Mouse (Mus musculus): ENCODE results near the gene Aqp6. TPM values are rescaled to one million over a fixed set of nuclear protein-coding genes. Genes with fewer than 3 reads are reported as not detected.

The Aqp6 gene
- polyA plus RNA-seq, 1 experiment from 2014 or later, result not detected

GRCm38 (mm10) chr15:99615246-99615645 lies 14.0 kb downstream of the Aqp6 start:
- DNase-seq (ENCODE audit: low spot score), result no peak
- no peak overlapping the region for H3K9ac ChIP-seq (ENCODE audit: low read depth, low read length)

GRCm38 (mm10) chr15:99618595-99618994 lies 17.4 kb downstream of the Aqp6 start:
- H3K27ac ChIP-seq (ENCODE audit: low read depth, low read length), result no peak overlapping the region
- no peak overlapping the region for H3K9ac ChIP-seq (ENCODE audit: low read depth, low read length)
- WGBS, result 90% methylated on average over 3 of the region's 3 CpGs
- ATAC-seq (replicated peaks; ENCODE audit: low FRiP score) (no peak), DNase-seq (ENCODE audit: low spot score) (no peak)
- no peak overlapping the region for H3K4me3 ChIP-seq (ENCODE audit: low read depth, low read length)
- no peaks in the 10 kb centered on the region for H3K9me3 ChIP-seq (ENCODE audit: control insufficient read depth, low read length)
- H3K27me3 ChIP-seq (replicated peaks; ENCODE audit: control insufficient read depth, insufficient read depth, low read length), result peaks cover 17% of the 10 kb centered on the region
- peaks cover 6% of the 10 kb centered on the region; the same call in 1 of the 2 replicates for H3K4me1 ChIP-seq (replicated peaks; ENCODE audit: control insufficient read depth, insufficient read depth, low read length)
- H3K4me2 ChIP-seq, result no peak overlapping the region
- H3K36me3 ChIP-seq (ENCODE audit: control insufficient read depth, insufficient read depth, low read length), result peaks cover 13% of the 10 kb centered on the region; the same call in 1 of the 2 replicates

More at GRCm38 (mm10) chr15:99615246-99615645, 14.0 kb downstream of the Aqp6 start:
- Histone ChIP-seq H3K4me3 (ENCODE audit: low read depth, low read length) (no peak overlapping the region), H3K4me1 (replicated peaks; ENCODE audit: control insufficient read depth, insufficient read depth, low read length) (peaks cover 6% of the 10 kb centered on the region; the same call in 1 of the 2 replicates), H3K27ac (ENCODE audit: low read depth, low read length) (peak overlapping the region; percentile 21; the same call in 1 of the 2 replicates), H3K4me2 (no peak overlapping the region), H3K9me3 (ENCODE audit: control insufficient read depth, low read length) (0 out of 2 replicates have a peak, but pooled peaks cover 2% of the 10 kb centered on the region), H3K36me3 (ENCODE audit: control insufficient read depth, insufficient read depth, low read length) (no peaks in the 10 kb centered on the region), H3K27me3 (replicated peaks; ENCODE audit: control insufficient read depth, insufficient read depth, low read length) (peaks cover 31% of the 10 kb centered on the region)
- no peak for ATAC-seq (replicated peaks; ENCODE audit: low FRiP score)
- 50% methylated on average over 9 of the region's 9 CpGs for WGBS

GRCm38 (mm10) chr15:99619821-99620220 lies 18.6 kb downstream of the Aqp6 start:
- peaks cover 5% of the 10 kb centered on the region for H3K27me3 ChIP-seq (replicated peaks; ENCODE audit: control insufficient read depth, insufficient read depth, low read length)
- peaks cover 13% of the 10 kb centered on the region; the same call in 1 of the 2 replicates for H3K36me3 ChIP-seq (ENCODE audit: control insufficient read depth, insufficient read depth, low read length)
- no peaks in the 10 kb centered on the region for H3K9me3 ChIP-seq (ENCODE audit: control insufficient read depth, low read length)
- no peak overlapping the region for H3K4me3 ChIP-seq (ENCODE audit: low read depth, low read length)
- no peak overlapping the region for H3K4me2 ChIP-seq
- peaks cover 6% of the 10 kb centered on the region; the same call in 1 of the 2 replicates for H3K4me1 ChIP-seq (replicated peaks; ENCODE audit: control insufficient read depth, insufficient read depth, low read length)
- WGBS, result 83% methylated on average over 4 of the region's 4 CpGs
- H3K9ac ChIP-seq (ENCODE audit: low read depth, low read length), result no peak overlapping the region
- no peak for ATAC-seq (replicated peaks; ENCODE audit: low FRiP score)
- H3K27ac ChIP-seq (ENCODE audit: low read depth, low read length), result no peak overlapping the region
- no peak for DNase-seq (ENCODE audit: low spot score)

DNA sequence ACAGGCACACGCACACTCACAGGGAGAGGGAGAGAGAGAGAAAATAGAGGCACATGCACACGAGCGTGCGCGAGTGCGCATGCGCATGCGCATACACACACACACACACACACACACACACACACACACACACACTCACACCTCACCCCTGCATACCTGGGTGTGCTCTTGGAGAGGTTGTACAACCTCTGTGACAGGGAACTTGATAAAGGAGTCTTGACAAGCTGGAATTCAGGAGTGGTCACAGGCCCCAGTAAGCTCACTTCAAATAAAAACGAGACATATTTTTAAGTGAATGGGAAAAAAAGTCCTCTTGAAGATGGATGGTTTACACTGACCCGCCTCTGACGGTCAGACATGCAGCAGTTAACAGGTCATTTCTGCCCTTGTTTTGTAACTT lies 20.9 kb downstream of the Aqp6 start:
- no peak overlapping the region for H3K4me3 ChIP-seq (ENCODE audit: low read depth, low read length)
- ATAC-seq (replicated peaks; ENCODE audit: low FRiP score), result no peak
- H3K27ac ChIP-seq (ENCODE audit: low read depth, low read length), result no peak overlapping the region
- no peaks in the 10 kb centered on the region for H3K27me3 ChIP-seq (replicated peaks; ENCODE audit: control insufficient read depth, insufficient read depth, low read length)
- WGBS, result 95% methylated on average over 11 of the region's 11 CpGs
- DNase-seq (ENCODE audit: low spot score), result no peak
- H3K36me3 ChIP-seq (ENCODE audit: control insufficient read depth, insufficient read depth, low read length), result peaks cover 31% of the 10 kb centered on the region
- H3K4me2 ChIP-seq, result no peak overlapping the region
- H3K9me3 ChIP-seq (ENCODE audit: control insufficient read depth, low read length), result no peaks in the 10 kb centered on the region
- no peak overlapping the region for H3K9ac ChIP-seq (ENCODE audit: low read depth, low read length)
- H3K4me1 ChIP-seq (replicated peaks; ENCODE audit: control insufficient read depth, insufficient read depth, low read length), result no peaks in the 10 kb centered on the region

DNA sequence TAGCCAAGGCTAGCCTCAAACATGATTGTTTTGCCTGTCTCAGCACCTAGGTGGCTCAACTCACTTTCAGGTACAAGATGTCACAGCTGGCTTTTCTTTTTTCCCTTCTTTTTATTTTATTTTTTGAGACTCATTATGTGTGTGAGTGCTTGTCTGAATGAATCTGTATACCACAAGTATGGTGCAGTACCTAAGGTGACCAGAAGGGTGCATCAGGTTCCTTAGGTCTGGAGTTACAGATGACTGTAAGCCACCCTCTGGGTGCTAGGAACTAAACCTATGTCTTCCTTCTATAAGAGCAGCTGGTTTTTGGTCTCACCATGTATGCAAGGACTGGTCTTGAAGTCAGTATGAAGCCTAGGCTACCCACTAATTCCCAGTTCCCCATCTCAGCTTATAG lies 30.4 kb downstream of the Aqp6 start:
- DNase-seq (ENCODE audit: low spot score) (no peak), ATAC-seq (replicated peaks; ENCODE audit: low FRiP score) (no peak)
- no peak overlapping the region for H3K27ac ChIP-seq (ENCODE audit: low read depth, low read length)
- H3K9me3 ChIP-seq (ENCODE audit: control insufficient read depth, low read length), result no peaks in the 10 kb centered on the region
- H3K4me2 ChIP-seq, result no peak overlapping the region
- no peaks in the 10 kb centered on the region for H3K27me3 ChIP-seq (replicated peaks; ENCODE audit: control insufficient read depth, insufficient read depth, low read length)
- no peak overlapping the region for H3K9ac ChIP-seq (ENCODE audit: low read depth, low read length)
- H3K4me1 ChIP-seq (replicated peaks; ENCODE audit: control insufficient read depth, insufficient read depth, low read length), result no peaks in the 10 kb centered on the region
- peaks cover 72% of the 10 kb centered on the region for H3K36me3 ChIP-seq (ENCODE audit: control insufficient read depth, insufficient read depth, low read length)
- no peak overlapping the region for H3K4me3 ChIP-seq (ENCODE audit: low read depth, low read length)

DNA sequence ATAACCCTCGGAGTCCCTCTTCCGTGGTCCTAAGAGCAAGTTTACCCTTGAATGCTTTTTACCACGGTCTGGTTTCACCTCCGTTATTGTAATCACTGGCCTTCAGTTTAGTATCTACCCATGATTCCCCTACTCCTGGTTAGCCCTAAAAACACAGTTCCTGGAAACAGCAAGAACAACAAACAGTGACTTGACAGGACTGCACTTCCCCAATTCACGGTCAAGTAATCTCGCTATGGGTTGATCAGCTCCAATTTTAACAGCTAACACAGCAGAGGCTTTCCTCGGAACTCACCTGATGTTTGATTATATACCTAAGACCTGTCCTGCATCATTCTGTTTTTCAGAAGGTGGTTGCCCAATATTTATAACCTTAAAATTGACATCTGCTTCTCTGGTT lies 33.5 kb downstream of the Aqp6 start:
- peaks cover 66% of the 10 kb centered on the region for H3K36me3 ChIP-seq (ENCODE audit: control insufficient read depth, insufficient read depth, low read length)
- no peak overlapping the region for H3K4me2 ChIP-seq
- H3K9ac ChIP-seq (ENCODE audit: low read depth, low read length), result no peak overlapping the region
- WGBS, result 87% methylated on average over 7 of the region's 7 CpGs
- no peak for ATAC-seq (replicated peaks; ENCODE audit: low FRiP score)
- H3K27me3 ChIP-seq (replicated peaks; ENCODE audit: control insufficient read depth, insufficient read depth, low read length), result no peaks in the 10 kb centered on the region
- no peaks in the 10 kb centered on the region for H3K9me3 ChIP-seq (ENCODE audit: control insufficient read depth, low read length)
- no peak overlapping the region for H3K4me3 ChIP-seq (ENCODE audit: low read depth, low read length)
- no peaks in the 10 kb centered on the region for H3K4me1 ChIP-seq (replicated peaks; ENCODE audit: control insufficient read depth, insufficient read depth, low read length)
- DNase-seq (ENCODE audit: low spot score), result no peak
- H3K27ac ChIP-seq (ENCODE audit: low read depth, low read length), result no peak overlapping the region

DNA sequence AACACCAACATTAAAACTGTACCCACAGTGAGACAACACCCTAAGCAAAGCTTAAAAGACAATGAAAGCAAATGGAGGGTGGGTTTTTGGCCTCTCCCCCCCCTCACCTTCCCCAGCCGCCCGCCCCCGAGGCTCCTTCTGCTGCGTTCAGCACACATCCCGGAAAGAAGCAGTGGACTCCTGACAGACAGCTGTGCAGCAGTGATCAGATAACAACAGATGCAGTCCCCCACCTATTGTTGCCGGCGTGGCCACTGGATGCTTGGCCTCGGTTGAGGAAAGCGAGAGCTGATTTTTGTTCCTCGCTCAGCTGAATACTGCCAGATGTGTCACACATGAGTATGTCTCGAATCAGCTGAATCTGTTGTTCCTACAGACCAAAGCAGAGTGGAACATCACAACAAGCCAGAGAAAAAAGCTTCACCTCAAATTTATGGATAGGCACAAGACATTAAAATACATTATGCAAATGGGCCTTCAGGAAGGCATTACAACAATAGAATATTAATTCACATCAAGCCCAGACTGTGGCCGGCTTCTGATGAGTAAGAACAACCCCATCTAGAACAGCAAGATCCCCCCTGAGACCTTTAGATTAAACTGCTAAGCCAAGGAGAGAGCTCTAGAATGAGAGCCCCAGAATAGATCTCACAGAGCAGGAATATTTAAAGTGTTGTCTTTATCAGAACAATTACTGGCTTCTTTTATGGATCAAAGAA lies 36.4 kb downstream of the Aqp6 start:
- H3K4me2 ChIP-seq, result no peak overlapping the region
- H3K4me1 ChIP-seq (replicated peaks; ENCODE audit: control insufficient read depth, insufficient read depth, low read length), result no peaks in the 10 kb centered on the region
- peaks cover 49% of the 10 kb centered on the region for H3K36me3 ChIP-seq (ENCODE audit: control insufficient read depth, insufficient read depth, low read length)
- 87% methylated on average over 12 of the region's 12 CpGs for WGBS
- DNase-seq (ENCODE audit: low spot score), result no peak
- no peak overlapping the region for H3K4me3 ChIP-seq (ENCODE audit: low read depth, low read length)
- no peak for ATAC-seq (replicated peaks; ENCODE audit: low FRiP score)
- H3K27ac ChIP-seq (ENCODE audit: low read depth, low read length), result no peak overlapping the region
- no peak overlapping the region for H3K9ac ChIP-seq (ENCODE audit: low read depth, low read length)
- no peaks in the 10 kb centered on the region for H3K27me3 ChIP-seq (replicated peaks; ENCODE audit: control insufficient read depth, insufficient read depth, low read length)
- no peaks in the 10 kb centered on the region for H3K9me3 ChIP-seq (ENCODE audit: control insufficient read depth, low read length)

- no peak for DNase-seq (ENCODE audit: low spot score)
- no peak for ATAC-seq (replicated peaks; ENCODE audit: low FRiP score)
- no peak overlapping the region for H3K4me3 ChIP-seq (ENCODE audit: low read depth, low read length)
- H3K9ac ChIP-seq (ENCODE audit: low read depth, low read length), result no peak overlapping the region
- WGBS, result 96% methylated on average over 5 of the region's 5 CpGs
- no peaks in the 10 kb centered on the region for H3K4me1 ChIP-seq (replicated peaks; ENCODE audit: control insufficient read depth, insufficient read depth, low read length)
- H3K27ac ChIP-seq (ENCODE audit: low read depth, low read length), result no peak overlapping the region
- H3K27me3 ChIP-seq (replicated peaks; ENCODE audit: control insufficient read depth, insufficient read depth, low read length), result no peaks in the 10 kb centered on the region
- H3K4me2 ChIP-seq, result no peak overlapping the region
- peaks cover 44% of the 10 kb centered on the region for H3K36me3 ChIP-seq (ENCODE audit: control insufficient read depth, insufficient read depth, low read length)
- H3K9me3 ChIP-seq (ENCODE audit: control insufficient read depth, low read length), result no peaks in the 10 kb centered on the region
Observed at GRCm38 (mm10) chr15:99638124-99638485, 36.9 kb downstream of the Aqp6 start.

DNA sequence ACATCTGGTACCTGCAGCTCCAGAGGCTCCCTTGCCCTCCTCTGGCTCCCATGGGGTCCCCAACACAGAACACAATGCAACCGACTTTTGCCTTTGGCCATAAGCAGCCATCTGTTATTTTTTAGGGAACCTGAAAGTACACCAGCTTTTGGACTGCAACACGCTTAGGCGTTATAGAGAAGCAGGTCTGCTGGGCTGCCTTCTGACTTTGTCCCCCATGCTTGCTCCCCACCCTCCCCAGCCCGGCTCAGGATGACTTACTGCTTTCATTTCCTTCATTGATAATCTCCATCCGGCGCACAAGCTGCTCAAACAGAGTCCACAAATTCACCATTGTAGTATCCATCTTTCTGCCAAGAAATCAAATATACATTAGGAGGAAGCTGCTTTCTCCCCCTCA lies 41.4 kb downstream of the Aqp6 start:
- H3K27ac ChIP-seq (ENCODE audit: low read depth, low read length), result no peak overlapping the region
- H3K4me2 ChIP-seq, result no peak overlapping the region
- peaks cover 8% of the 10 kb centered on the region for H3K4me1 ChIP-seq (replicated peaks; ENCODE audit: control insufficient read depth, insufficient read depth, low read length)
- H3K36me3 ChIP-seq (ENCODE audit: control insufficient read depth, insufficient read depth, low read length), result peaks cover 12% of the 10 kb centered on the region; the same call in 1 of the 2 replicates
- H3K9ac ChIP-seq (ENCODE audit: low read depth, low read length), result no peak overlapping the region
- DNase-seq (ENCODE audit: low spot score) (no peak), ATAC-seq (replicated peaks; ENCODE audit: low FRiP score) (no peak)
- H3K27me3 ChIP-seq (replicated peaks; ENCODE audit: control insufficient read depth, insufficient read depth, low read length), result no peaks in the 10 kb centered on the region
- H3K4me3 ChIP-seq (ENCODE audit: low read depth, low read length), result no peak overlapping the region
- 78% methylated on average over 6 of the region's 6 CpGs for WGBS
- no peaks in the 10 kb centered on the region for H3K9me3 ChIP-seq (ENCODE audit: control insufficient read depth, low read length)
